Comparison of ENCODE assay signal across 10 mouse cellular contexts in the genomic region with DNA sequence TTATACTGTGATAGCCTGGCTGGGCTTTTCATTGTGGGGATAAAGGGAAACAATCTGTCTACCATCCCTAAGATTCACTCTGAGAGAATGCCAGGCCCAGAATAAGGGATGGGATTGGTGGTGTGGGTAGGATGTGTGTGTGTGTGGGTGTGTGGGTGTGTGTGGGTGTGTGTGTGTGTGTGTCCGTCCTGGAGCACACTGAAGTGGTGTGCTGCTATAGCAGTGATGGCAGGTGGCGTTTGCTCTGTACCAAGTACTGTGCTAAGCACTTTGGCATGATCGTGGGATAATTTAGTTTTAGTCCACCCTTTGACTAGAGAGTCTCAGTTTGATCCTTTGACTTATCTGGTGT. TPM values are rescaled to one million over a fixed set of nuclear protein-coding genes. Genes with fewer than 3 reads are reported as not detected.
A peak's percentile ranks its signal among the peaks of the same experiment; 100 is the strongest.
DNase-seq lines count a peak whose midpoint lies in the region; ATAC-seq and TF ChIP-seq lines count a peak whose summit lies in the region.
"Had no signal": no experiment of that assay in that cellular context is flagged by ENCODE, and none has a peak within 500 bp of the region (broad histone marks: within the 10 kb centered on the region; RNA-seq: fewer than 3 reads in every experiment).

No protein-coding gene starts in this region.

- DNase-seq in midbrain, embryonic 10.5 days (ENCODE audit: low spot score), result no peak
- DNase-seq in midbrain, postnatal 0 days (ENCODE audit: low spot score), result no peak
- no peak for DNase-seq in limb, embryonic 11.5 days (ENCODE audit: low spot score)
- no peak for DNase-seq in thymus, postnatal 0 days (ENCODE audit: low spot score)
- no peak for DNase-seq in layer of hippocampus, adult 11-12 months (ENCODE audit: low spot score)
- DNase-seq: kidney, adult 11 months; left cerebral cortex, postnatal 4 days had no signal

- H3K4me2 ChIP-seq in midbrain, postnatal 0 days (ENCODE audit: low read depth, low read length, poor library complexity, severe bottlenecking), result no peak overlapping the region
- H3K4me2 ChIP-seq in forebrain, embryonic 15.5 days (replicated peaks), result no peak overlapping the region
- H3K4me2 ChIP-seq in limb, embryonic 11.5 days (ENCODE audit: low read depth, severe bottlenecking), result no peak overlapping the region
- no peak overlapping the region for H3K4me2 ChIP-seq in stomach, embryonic 15.5 days

- WGBS in midbrain, embryonic 10.5 days, result 76% methylated on average over 3 of the region's 3 CpGs
- 62% methylated on average over 3 of the region's 3 CpGs for WGBS in midbrain, postnatal 0 days
- WGBS in forebrain, embryonic 15.5 days, result 60% methylated on average over 3 of the region's 3 CpGs
- 99% methylated on average over 3 of the region's 3 CpGs for WGBS in limb, embryonic 11.5 days
- WGBS in stomach, embryonic 15.5 days, result 72% methylated on average over 3 of the region's 3 CpGs

- no peak overlapping the region for H3K4me3 ChIP-seq in midbrain, embryonic 10.5 days
- no peak overlapping the region for H3K4me3 ChIP-seq in midbrain, postnatal 0 days (ENCODE audit: low read depth, low read length)
- no peak overlapping the region for H3K4me3 ChIP-seq in forebrain, embryonic 15.5 days
- no peak overlapping the region for H3K4me3 ChIP-seq in limb, embryonic 11.5 days (ENCODE audit: low read depth, low read length)
- no peak overlapping the region for H3K4me3 ChIP-seq in stomach, embryonic 15.5 days (replicated peaks)

- peak overlapping the region; percentile 92 for H3K27ac ChIP-seq in midbrain, embryonic 10.5 days (replicated peaks)
- H3K27ac ChIP-seq in midbrain, postnatal 0 days (ENCODE audit: low read depth, low read length), result no peak overlapping the region
- peak overlapping the region; percentile 75 for H3K27ac ChIP-seq in forebrain, embryonic 15.5 days (replicated peaks)
- H3K27ac ChIP-seq in limb, embryonic 11.5 days (replicated peaks; ENCODE audit: low read depth, low read length), result peak overlapping the region; percentile 25; the same call in 1 of the 2 replicates
- H3K27ac ChIP-seq in stomach, embryonic 15.5 days, result peak overlapping the region; percentile 77

- peaks cover 66% of the 10 kb centered on the region for H3K4me1 ChIP-seq in midbrain, embryonic 10.5 days
- 0 out of 2 replicates have a peak, but pooled peaks cover 14% of the 10 kb centered on the region for H3K4me1 ChIP-seq in midbrain, postnatal 0 days (ENCODE audit: insufficient read depth, low read length)
- peaks cover 39% of the 10 kb centered on the region for H3K4me1 ChIP-seq in forebrain, embryonic 15.5 days
- H3K4me1 ChIP-seq in limb, embryonic 11.5 days (ENCODE audit: control insufficient read depth, insufficient read depth, low read length), result peaks cover 38% of the 10 kb centered on the region
- H3K4me1 ChIP-seq in stomach, embryonic 15.5 days, result peaks cover 44% of the 10 kb centered on the region

- no peaks in the 10 kb centered on the region for H3K9me3 ChIP-seq in midbrain, embryonic 10.5 days (replicated peaks)
- no peaks in the 10 kb centered on the region for H3K9me3 ChIP-seq in midbrain, postnatal 0 days (ENCODE audit: low read length)
- no peaks in the 10 kb centered on the region for H3K9me3 ChIP-seq in forebrain, embryonic 15.5 days
- no peaks in the 10 kb centered on the region for H3K9me3 ChIP-seq in limb, embryonic 11.5 days (ENCODE audit: control insufficient read depth, low read length)
- no peaks in the 10 kb centered on the region for H3K9me3 ChIP-seq in stomach, embryonic 15.5 days

- no peaks in the 10 kb centered on the region for H3K27me3 ChIP-seq in midbrain, embryonic 10.5 days (ENCODE audit: low read depth, poor library complexity, severe bottlenecking)
- H3K27me3 ChIP-seq in midbrain, postnatal 0 days (ENCODE audit: insufficient read depth, low read length), result no peaks in the 10 kb centered on the region
- no peaks in the 10 kb centered on the region for H3K27me3 ChIP-seq in forebrain, embryonic 15.5 days
- H3K27me3 ChIP-seq in limb, embryonic 11.5 days (ENCODE audit: control insufficient read depth, insufficient read depth, low read length), result no peaks in the 10 kb centered on the region
- H3K27me3 ChIP-seq in stomach, embryonic 15.5 days (replicated peaks), result no peaks in the 10 kb centered on the region

- TF ChIP-seq CTCF in midbrain, postnatal 0 days (IDR thresholded peaks at IDR 0.05), result no peak

- H3K36me3 ChIP-seq in midbrain, embryonic 10.5 days, result peaks cover 25% of the 10 kb centered on the region
- no peaks in the 10 kb centered on the region for H3K36me3 ChIP-seq in midbrain, postnatal 0 days (ENCODE audit: insufficient read depth, low read length)
- H3K36me3 ChIP-seq in forebrain, embryonic 15.5 days, result no peaks in the 10 kb centered on the region
- H3K36me3 ChIP-seq in limb, embryonic 11.5 days (ENCODE audit: control insufficient read depth, insufficient read depth, low read length), result no peaks in the 10 kb centered on the region
- H3K36me3 ChIP-seq in stomach, embryonic 15.5 days, result no peaks in the 10 kb centered on the region

- no peak overlapping the region for H3K9ac ChIP-seq in midbrain, postnatal 0 days (replicated peaks; ENCODE audit: low read length, poor library complexity, severe bottlenecking)
- H3K9ac ChIP-seq in forebrain, embryonic 15.5 days (replicated peaks), result 0 out of 2 replicates have a peak overlapping the region, but pooled peaks have one; percentile 13
- no peak overlapping the region for H3K9ac ChIP-seq in limb, embryonic 11.5 days (ENCODE audit: low read length)
- H3K9ac ChIP-seq in stomach, embryonic 15.5 days, result no peak overlapping the region

- ATAC-seq in midbrain, postnatal 0 days (ENCODE audit: low FRiP score), result no peak
- no peak for ATAC-seq in forebrain, embryonic 15.5 days (replicated peaks)
- no peak for ATAC-seq in limb, embryonic 11.5 days (ENCODE audit: insufficient number of reproducible peaks, low FRiP score, low TSS enrichment, low read depth)
- no peak for ATAC-seq in stomach, embryonic 15.5 days (ENCODE audit: insufficient read depth, low FRiP score, low read depth)
- ATAC-seq in frontal cortex, adult (ENCODE audit: low TSS enrichment), result no peak

RNA-seq across cellular contexts. Expression of gene Trak1, which starts 40.6 kb away (rescaled TPM):
- polyA plus RNA-seq in midbrain, embryonic 10.5 days (2016; fragmentation: Nextera tagmentation; extraction: Ambion mirVana), result 26.5 and 29.7 TPM in 2 replicates
- total RNA-seq in midbrain, postnatal 0 days (2014; rRNA removed), result 107 and 154 TPM in 2 replicates
- 58.7 and 61.6 TPM in 2 replicates for polyA plus RNA-seq in midbrain, postnatal 0 days (2015; fragmentation: Nextera tagmentation; extraction: Ambion mirVana)
- polyA plus RNA-seq in forebrain, embryonic 15.5 days (2015; fragmentation: Nextera tagmentation; extraction: Ambion mirVana), result 75.8 and 78.7 TPM in 2 replicates
- polyA plus RNA-seq in limb, embryonic 11.5 days (2014; fragmentation: Nextera tagmentation; extraction: Ambion mirVana), result 9.3 and 11.7 TPM in 2 replicates
- polyA plus RNA-seq in stomach, embryonic 15.5 days (2015; fragmentation: Nextera tagmentation; extraction: Ambion mirVana), result 20.7 and 21.3 TPM in 2 replicates
- 17.0 and 22.6 TPM in 2 replicates for polyA plus RNA-seq in thymus, postnatal 0 days (2015; fragmentation: Nextera tagmentation; extraction: Ambion mirVana)
